Mouse (Mus musculus) left cerebral cortex, postnatal 14 days (tissue): ENCODE data around the gene Cd81. TPM values are rescaled to one million over a fixed set of nuclear protein-coding genes. Genes with fewer than 3 reads are reported as not detected.

Experiments
- DNase-seq, 2 experiments: peaks; one replicate each; pipeline ENCODE4 v3.0.0; 2021 to 2022; ENCODE audit warnings: low spot score in 2 of 2, mixed read lengths in 1 of 2
- intact Hi-C: fragments of 180-260 bp; cut with DNase I; formaldehyde crosslinking; loops from one replicate; pipeline ENCODE4 v1.15.1; 2025
- total RNA-seq, 2 experiments: library from RNA; stranded (reverse); gene quantifications; 2 replicates each; pipeline ENCODE4 v1.2.3; 2021

The Cd81 gene
- total RNA-seq, 2 experiments from 2014 or later = 367 to 400 TPM

GRCm38 (mm10) chr7:143042897-143043300 lies 9.6 kb upstream of the Cd81 start:
- no peak for DNase-seq
- intact Hi-C loops = no loop called here

- intact Hi-C loops = no loop called here
- no peak for DNase-seq
These were observed 8.3 kb upstream of the Cd81 start for GRCm38 (mm10) chr7:143044049-143044825.

GRCm38 (mm10) chr7:143044826-143045206 lies 7.7 kb upstream of the Cd81 start:
- no peak for DNase-seq
- intact Hi-C loops = no loop called here

GRCm38 (mm10) chr7:143046358-143046757 lies 6.2 kb upstream of the Cd81 start:
- intact Hi-C loops = no loop called here
- DNase-seq = no peak

- no peak for DNase-seq
- intact Hi-C loops = no loop called here
These were observed 3.2 kb upstream of the Cd81 start for GRCm38 (mm10) chr7:143049331-143049730.

- peak in 1 of 2 experiments; percentile 2 for DNase-seq
- intact Hi-C loops = no loop called here
These were observed 2.4 kb upstream of the Cd81 start for GRCm38 (mm10) chr7:143049841-143050816.

- no peak for DNase-seq
- intact Hi-C loops = no loop called here
These were observed 1.2 kb upstream of the Cd81 start for GRCm38 (mm10) chr7:143051316-143051715.

GRCm38 (mm10) chr7:143053008-143053899 lies 715 bp downstream of the Cd81 start:
- DNase-seq = peak; percentile 64 to 65
- intact Hi-C loops = loop anchor here (2.0 kb wide), 1 partner anchor 44 kb away; no protein-coding TSS in a partner anchor

- intact Hi-C loops = loop anchor here (2.0 kb wide), 1 partner anchor 45 kb away; no protein-coding TSS in a partner anchor
- DNase-seq = no peak
These were observed 1.5 kb downstream of the Cd81 start for GRCm38 (mm10) chr7:143053961-143054611.

GRCm38 (mm10) chr7:143054612-143054965 lies 2.0 kb downstream of the Cd81 start:
- intact Hi-C loops = no loop called here

GRCm38 (mm10) chr7:143055001-143055400 lies 2.5 kb downstream of the Cd81 start:
- no peak for DNase-seq
- intact Hi-C loops = no loop called here

More at GRCm38 (mm10) chr7:143054612-143054965, 2.0 kb downstream of the Cd81 start:
- DNase-seq = no peak

- peak in 1 of 2 experiments; percentile 36 for DNase-seq
- intact Hi-C loops = no loop called here
These were observed 3.1 kb downstream of the Cd81 start for GRCm38 (mm10) chr7:143055499-143056186.

GRCm38 (mm10) chr7:143057023-143057422 lies 4.5 kb downstream of the Cd81 start:
- no peak for DNase-seq
- intact Hi-C loops = no loop called here

GRCm38 (mm10) chr7:143057667-143058220 lies 5.2 kb downstream of the Cd81 start:
- intact Hi-C loops = no loop called here
- no peak for DNase-seq

GRCm38 (mm10) chr7:143058221-143058697 lies 5.7 kb downstream of the Cd81 start:
- intact Hi-C loops = no loop called here
- DNase-seq = no peak

GRCm38 (mm10) chr7:143059202-143059870 lies 6.8 kb downstream of the Cd81 start:
- peak; percentile 45 to 52 for DNase-seq
- intact Hi-C loops = no loop called here

- no peak for DNase-seq
- intact Hi-C loops = no loop called here
These were observed 10.2 kb downstream of the Cd81 start for GRCm38 (mm10) chr7:143062704-143063103.
